Mouse (Mus musculus) MN1 (cell line): ENCODE data around the gene Sorcs3.

Source experiments
- DNase-seq: peaks from one replicate; pipeline ENCODE4 v3.0.0-alpha.2; 2016; ENCODE audit warnings: low spot score

Sorcs3 gene

GRCm38 (mm10) chr19:48524527-48525214 lies 318.8 kb downstream of the Sorcs3 start:
- peak; percentile 14 for DNase-seq

- no peak for DNase-seq
Observed at GRCm38 (mm10) chr19:48533582-48533981, 327.8 kb downstream of the Sorcs3 start.

- DNase-seq, result no peak
Observed at GRCm38 (mm10) chr19:48544294-48544693, 338.5 kb downstream of the Sorcs3 start.

GRCm38 (mm10) chr19:48545421-48546132 lies 339.8 kb downstream of the Sorcs3 start:
- no peak for DNase-seq

- DNase-seq, result no peak
Observed at GRCm38 (mm10) chr19:48546133-48546448, 340.3 kb downstream of the Sorcs3 start.

GRCm38 (mm10) chr19:48548143-48548881 lies 342.5 kb downstream of the Sorcs3 start:
- no peak for DNase-seq

GRCm38 (mm10) chr19:48559432-48559831 lies 353.6 kb downstream of the Sorcs3 start:
- no peak for DNase-seq

GRCm38 (mm10) chr19:48575736-48576135 lies 369.9 kb downstream of the Sorcs3 start:
- DNase-seq, result no peak

GRCm38 (mm10) chr19:48577169-48577568 lies 371.3 kb downstream of the Sorcs3 start:
- DNase-seq, result no peak

- DNase-seq, result no peak
Observed at GRCm38 (mm10) chr19:48584938-48585560, 379.2 kb downstream of the Sorcs3 start.

- peak; percentile 51 for DNase-seq
Observed at GRCm38 (mm10) chr19:48616951-48617350, 411.1 kb downstream of the Sorcs3 start.

- peak; percentile 8 for DNase-seq
Observed at GRCm38 (mm10) chr19:48630671-48631327, 425.0 kb downstream of the Sorcs3 start.

- DNase-seq, result no peak
Observed at GRCm38 (mm10) chr19:48642566-48642965, 436.7 kb downstream of the Sorcs3 start.

- no peak for DNase-seq
Observed at GRCm38 (mm10) chr19:48649941-48650340, 444.1 kb downstream of the Sorcs3 start.

- no peak for DNase-seq
Observed at GRCm38 (mm10) chr19:48651617-48652016, 445.8 kb downstream of the Sorcs3 start.

- DNase-seq, result no peak
Observed at GRCm38 (mm10) chr19:48660201-48660600, 454.4 kb downstream of the Sorcs3 start.

GRCm38 (mm10) chr19:48679896-48680295 lies 474.1 kb downstream of the Sorcs3 start:
- no peak for DNase-seq

- peak; percentile 59 for DNase-seq
Observed at GRCm38 (mm10) chr19:48682485-48682884, 476.7 kb downstream of the Sorcs3 start.

GRCm38 (mm10) chr19:48686369-48686768 lies 480.5 kb downstream of the Sorcs3 start:
- DNase-seq, result no peak

- no peak for DNase-seq
Observed at GRCm38 (mm10) chr19:48700111-48700658, 494.4 kb downstream of the Sorcs3 start.

- no peak for DNase-seq
Observed at GRCm38 (mm10) chr19:48703763-48704162, 497.9 kb downstream of the Sorcs3 start.
